Mouse (Mus musculus): ENCODE measurements at regions not wholly inside any gene's neighbourhood (a gene's known extent, or its start where the extent isn't known, plus 50 kb on each side); places are given as distances from the start of the nearest gene placed in this dataset.

- no peak overlapping the region for H3K9ac ChIP-seq (ENCODE audit: low read depth, low read length)
- ATAC-seq (replicated peaks; ENCODE audit: low FRiP score, low read depth) (no peak), DNase-seq (ENCODE audit: low spot score) (peak; percentile 81)
- no peak for TF ChIP-seq CTCF (IDR thresholded peaks at IDR 0.05; ENCODE audit: low read depth)
- peaks cover 11% of the 10 kb centered on the region; the same call in 1 of the 2 replicates for H3K4me1 ChIP-seq (replicated peaks; ENCODE audit: insufficient read depth, low read length)
- no peaks in the 10 kb centered on the region for H3K9me3 ChIP-seq (replicated peaks; ENCODE audit: low read length)
- H3K36me3 ChIP-seq (ENCODE audit: insufficient read depth, low read length): no peaks in the 10 kb centered on the region
- WGBS: 18% methylated on average over 6 of the region's 6 CpGs
- H3K27me3 ChIP-seq (ENCODE audit: insufficient read depth, low read length): no peaks in the 10 kb centered on the region
- H3K27ac ChIP-seq: peak overlapping the region; percentile 34; the same call in 1 of the 2 replicates
- H3K4me2 ChIP-seq (ENCODE audit: low read length): no peak overlapping the region
- no peak overlapping the region for H3K4me3 ChIP-seq (replicated peaks; ENCODE audit: low read depth, low read length)
Measured at GRCm38 (mm10) chr8:89388761-89389160, 344.8 kb upstream of the Sall1 start.

GRCm38 (mm10) chr8:89387295-89387694 is 343.3 kb upstream of the Sall1 start:
- Histone ChIP-seq H3K4me3 (replicated peaks; ENCODE audit: low read depth, low read length) (no peak overlapping the region), H3K36me3 (ENCODE audit: insufficient read depth, low read length) (no peaks in the 10 kb centered on the region), H3K27me3 (ENCODE audit: insufficient read depth, low read length) (no peaks in the 10 kb centered on the region), H3K4me1 (replicated peaks; ENCODE audit: insufficient read depth, low read length) (peaks cover 14% of the 10 kb centered on the region; the same call in 1 of the 2 replicates), H3K27ac (peak overlapping the region; percentile 42; the same call in 1 of the 2 replicates), H3K4me2 (ENCODE audit: low read length) (no peak overlapping the region), H3K9me3 (replicated peaks; ENCODE audit: low read length) (no peaks in the 10 kb centered on the region), H3K9ac (ENCODE audit: low read depth, low read length) (no peak overlapping the region)
- ATAC-seq (replicated peaks; ENCODE audit: low FRiP score, low read depth): no peak
- WGBS: 12% methylated on average over 8 of the region's 8 CpGs
- no peak for TF ChIP-seq CTCF (IDR thresholded peaks at IDR 0.05; ENCODE audit: low read depth)
- DNase-seq (ENCODE audit: low spot score): peak; percentile 79

GRCm38 (mm10) chr8:89385028-89385427 is 341.1 kb upstream of the Sall1 start:
- no peak for TF ChIP-seq CTCF (IDR thresholded peaks at IDR 0.05; ENCODE audit: low read depth)

GRCm38 (mm10) chr8:89383781-89384180 is 339.8 kb upstream of the Sall1 start:
- 39% methylated on average over 5 of the region's 5 CpGs for WGBS
- DNase-seq (ENCODE audit: low spot score): no peak
- Histone ChIP-seq H3K9me3 (replicated peaks; ENCODE audit: low read length) (no peaks in the 10 kb centered on the region), H3K4me2 (ENCODE audit: low read length) (no peak overlapping the region), H3K4me1 (replicated peaks; ENCODE audit: insufficient read depth, low read length) (peaks cover 14% of the 10 kb centered on the region; the same call in 1 of the 2 replicates), H3K36me3 (ENCODE audit: insufficient read depth, low read length) (no peaks in the 10 kb centered on the region), H3K4me3 (replicated peaks; ENCODE audit: low read depth, low read length) (no peak overlapping the region), H3K27me3 (ENCODE audit: insufficient read depth, low read length) (no peaks in the 10 kb centered on the region), H3K27ac (peak overlapping the region; percentile 25; the same call in 1 of the 2 replicates), H3K9ac (ENCODE audit: low read depth, low read length) (no peak overlapping the region)
- no peak for TF ChIP-seq CTCF (IDR thresholded peaks at IDR 0.05; ENCODE audit: low read depth)
- ATAC-seq (replicated peaks; ENCODE audit: low FRiP score, low read depth): no peak

More at GRCm38 (mm10) chr8:89385028-89385427, 341.1 kb upstream of the Sall1 start:
- Histone ChIP-seq H3K36me3 (ENCODE audit: insufficient read depth, low read length) (no peaks in the 10 kb centered on the region), H3K4me2 (ENCODE audit: low read length) (no peak overlapping the region), H3K27me3 (ENCODE audit: insufficient read depth, low read length) (no peaks in the 10 kb centered on the region), H3K9ac (ENCODE audit: low read depth, low read length) (no peak overlapping the region), H3K27ac (no peak overlapping the region), H3K9me3 (replicated peaks; ENCODE audit: low read length) (no peaks in the 10 kb centered on the region), H3K4me1 (replicated peaks; ENCODE audit: insufficient read depth, low read length) (peaks cover 14% of the 10 kb centered on the region; the same call in 1 of the 2 replicates), H3K4me3 (replicated peaks; ENCODE audit: low read depth, low read length) (no peak overlapping the region)
- ATAC-seq (replicated peaks; ENCODE audit: low FRiP score, low read depth) (no peak), DNase-seq (ENCODE audit: low spot score) (no peak)
- WGBS: 70% methylated on average over 5 of the region's 5 CpGs

- no peak for TF ChIP-seq CTCF (IDR thresholded peaks at IDR 0.05; ENCODE audit: low read depth)
- DNase-seq (ENCODE audit: low spot score): peak; percentile 17
- Histone ChIP-seq H3K4me2 (ENCODE audit: low read length) (no peak overlapping the region), H3K9me3 (replicated peaks; ENCODE audit: low read length) (no peaks in the 10 kb centered on the region), H3K4me1 (replicated peaks; ENCODE audit: insufficient read depth, low read length) (peaks cover 10% of the 10 kb centered on the region; the same call in 1 of the 2 replicates), H3K4me3 (replicated peaks; ENCODE audit: low read depth, low read length) (no peak overlapping the region), H3K27ac (no peak overlapping the region), H3K27me3 (ENCODE audit: insufficient read depth, low read length) (no peaks in the 10 kb centered on the region), H3K36me3 (ENCODE audit: insufficient read depth, low read length) (no peaks in the 10 kb centered on the region), H3K9ac (ENCODE audit: low read depth, low read length) (no peak overlapping the region)
- WGBS: 15% methylated on average over 9 of the region's 9 CpGs
- no peak for ATAC-seq (replicated peaks; ENCODE audit: low FRiP score, low read depth)
Measured at GRCm38 (mm10) chr8:89382538-89383380, 338.8 kb upstream of the Sall1 start.

- Histone ChIP-seq H3K9me3 (replicated peaks; ENCODE audit: low read length) (no peaks in the 10 kb centered on the region), H3K36me3 (ENCODE audit: insufficient read depth, low read length) (no peaks in the 10 kb centered on the region), H3K9ac (ENCODE audit: low read depth, low read length) (no peak overlapping the region), H3K4me1 (replicated peaks; ENCODE audit: insufficient read depth, low read length) (0 out of 2 replicates have a peak, but pooled peaks cover 3% of the 10 kb centered on the region), H3K4me3 (replicated peaks; ENCODE audit: low read depth, low read length) (no peak overlapping the region), H3K4me2 (ENCODE audit: low read length) (no peak overlapping the region), H3K27ac (no peak overlapping the region), H3K27me3 (ENCODE audit: insufficient read depth, low read length) (no peaks in the 10 kb centered on the region)
- ATAC-seq (replicated peaks; ENCODE audit: low FRiP score, low read depth) (no peak), DNase-seq (ENCODE audit: low spot score) (no peak)
- 85% methylated on average over 9 of the region's 9 CpGs for WGBS
- TF ChIP-seq CTCF (IDR thresholded peaks at IDR 0.05; ENCODE audit: low read depth): no peak
Measured at GRCm38 (mm10) chr8:89380436-89380835, 336.5 kb upstream of the Sall1 start.

Measured in kidney, postnatal 0 days (tissue).